Mouse (Mus musculus): ENCODE data around the gene Zfand3. TPM values are rescaled to one million over a fixed set of nuclear protein-coding genes. Genes with fewer than 3 reads are reported as not detected.
A peak's percentile ranks its signal among the peaks of the same experiment; 100 is the strongest.

Zfand3 gene
- total RNA-seq, 2 experiments from 2014 or later, result 120 to 131 TPM

- no peak for DNase-seq
Measured at GRCm38 (mm10) chr17:30193615-30194014, 189.1 kb downstream of the Zfand3 start.

- DNase-seq, result no peak
Measured at GRCm38 (mm10) chr17:30194091-30194490, 189.6 kb downstream of the Zfand3 start.

- DNase-seq, result no peak
Measured at GRCm38 (mm10) chr17:30194629-30195445, 190.3 kb downstream of the Zfand3 start.

GRCm38 (mm10) chr17:30195591-30196183, 191.2 kb downstream of the Zfand3 start:
- DNase-seq, result no peak

GRCm38 (mm10) chr17:30196401-30197279, 192.1 kb downstream of the Zfand3 start:
- peak; percentile 45 to 49 for DNase-seq

GRCm38 (mm10) chr17:30197280-30198030, 192.9 kb downstream of the Zfand3 start:
- peak; percentile 29 to 48 for DNase-seq

- DNase-seq, result peak; percentile 56 to 70
Measured at GRCm38 (mm10) chr17:30198422-30198821, 193.9 kb downstream of the Zfand3 start.

- peak in 1 of 2 experiments; percentile 37 for DNase-seq
Measured at GRCm38 (mm10) chr17:30199374-30200247, 195.1 kb downstream of the Zfand3 start.

- DNase-seq, result peak; percentile 27 to 37
Measured at GRCm38 (mm10) chr17:30200283-30200682, 195.8 kb downstream of the Zfand3 start.

GRCm38 (mm10) chr17:30205062-30205825, 200.7 kb downstream of the Zfand3 start:
- peak in 1 of 2 experiments; percentile 31 for DNase-seq

- DNase-seq, result no peak
Measured at GRCm38 (mm10) chr17:30210262-30210661, 205.7 kb downstream of the Zfand3 start.

- no peak for DNase-seq
Measured at GRCm38 (mm10) chr17:30210936-30211335, 206.4 kb downstream of the Zfand3 start.

GRCm38 (mm10) chr17:30212647-30213046, 208.1 kb downstream of the Zfand3 start:
- DNase-seq, result no peak

GRCm38 (mm10) chr17:30213371-30213770, 208.8 kb downstream of the Zfand3 start:
- DNase-seq, result no peak

GRCm38 (mm10) chr17:30214393-30214792, 209.9 kb downstream of the Zfand3 start:
- no peak for DNase-seq

GRCm38 (mm10) chr17:30215741-30216140, 211.2 kb downstream of the Zfand3 start:
- DNase-seq, result peak; percentile 58 to 65

- no peak for DNase-seq
Measured at GRCm38 (mm10) chr17:30221677-30222076, 217.1 kb downstream of the Zfand3 start.

- DNase-seq, result no peak
Measured at GRCm38 (mm10) chr17:30222361-30222760, 217.8 kb downstream of the Zfand3 start.

GRCm38 (mm10) chr17:30222837-30223236, 218.3 kb downstream of the Zfand3 start:
- no peak for DNase-seq

Measured in heart, adult 18-20 months (tissue).